ENCODE assay signal across 8 mouse cellular contexts in genomic region chr11:113750571-113751483, GRCm38 (mm10). TPM values are rescaled to one million over a fixed set of nuclear protein-coding genes. Genes with fewer than 3 reads are reported as not detected.
DNase-seq lines count a peak whose midpoint lies in the region; ATAC-seq and TF ChIP-seq lines count a peak whose summit lies in the region.

No protein-coding gene starts in this region.

- peak; percentile 11 for ATAC-seq in G1E (ENCODE audit: extremely low read depth, insufficient number of reproducible peaks, low FRiP score, poor library complexity, severe bottlenecking)
- ATAC-seq in forebrain, embryonic 13.5 days: peak; percentile 34
- peak; percentile 60 for ATAC-seq in neural tube, embryonic 14.5 days (ENCODE audit: low read depth)

- peaks cover 53% of the 10 kb centered on the region for H3K4me1 ChIP-seq in G1E (ENCODE audit: insufficient read depth, low read depth, low read length)
- H3K4me1 ChIP-seq in forebrain, embryonic 13.5 days: peaks cover 47% of the 10 kb centered on the region
- H3K4me1 ChIP-seq in neural tube, embryonic 14.5 days (ENCODE audit: control insufficient read depth, insufficient read depth, low read length): peaks cover 30% of the 10 kb centered on the region

- H3K36me3 ChIP-seq in G1E (replicated peaks): peaks cover 34% of the 10 kb centered on the region
- H3K36me3 ChIP-seq in forebrain, embryonic 13.5 days (ENCODE audit: poor library complexity, severe bottlenecking): peaks cover 21% of the 10 kb centered on the region
- H3K36me3 ChIP-seq in neural tube, embryonic 14.5 days (ENCODE audit: control insufficient read depth, insufficient read depth, low read length): no peaks in the 10 kb centered on the region

- H3K4me3 ChIP-seq in G1E (ENCODE audit: low read depth, low read length): peak overlapping the region; percentile 77
- H3K4me3 ChIP-seq in forebrain, embryonic 13.5 days: peak overlapping the region; percentile 74
- peak overlapping the region; percentile 87 for H3K4me3 ChIP-seq in neural tube, embryonic 14.5 days (ENCODE audit: low read depth, low read length)

- H3K9me3 ChIP-seq in G1E (replicated peaks): no peaks in the 10 kb centered on the region
- no peaks in the 10 kb centered on the region for H3K9me3 ChIP-seq in forebrain, embryonic 13.5 days (replicated peaks)
- no peaks in the 10 kb centered on the region for H3K9me3 ChIP-seq in neural tube, embryonic 14.5 days (ENCODE audit: control insufficient read depth, low read length)

- H3K4me2 ChIP-seq in forebrain, embryonic 13.5 days: peak overlapping the region; percentile 90
- peak overlapping the region; percentile 48 for H3K4me2 ChIP-seq in neural tube, embryonic 14.5 days (ENCODE audit: low read depth, low read length)

- intact Hi-C loops in heart, postnatal 10 days (cut with DNase I): loop anchor here (1.0 kb wide), 1 partner anchor 56 kb away; no protein-coding TSS in a partner anchor

- TF ChIP-seq CTCF in G1E (IDR thresholded peaks at IDR 0.05; ENCODE audit: low read depth, low read length): no peak

- DNase-seq in G1E (ENCODE audit: low spot score): peak; percentile 75
- peak; percentile 78 for DNase-seq in c-Kit-positive CD71-positive TER-119-negative erythroid progenitor cells, embryonic 14.5 days (ENCODE audit: low read depth)
- DNase-seq in heart, postnatal 10 days: peak; percentile 78 to 82
- DNase-seq in kidney, postnatal 4 days: peak; percentile 82 to 87
- DNase-seq in lung, adult 18-20 months: peak; percentile 81 to 86
- DNase-seq in testis, postnatal 14 days (ENCODE audit: low spot score): peak; percentile 79

- no peaks in the 10 kb centered on the region for H3K27me3 ChIP-seq in G1E (ENCODE audit: insufficient read depth, low read length)
- H3K27me3 ChIP-seq in forebrain, embryonic 13.5 days: no peaks in the 10 kb centered on the region
- H3K27me3 ChIP-seq in neural tube, embryonic 14.5 days (ENCODE audit: control insufficient read depth, insufficient read depth, low read length): no peaks in the 10 kb centered on the region

- H3K27ac ChIP-seq in forebrain, embryonic 13.5 days: peak overlapping the region; percentile 95
- peak overlapping the region; percentile 91 for H3K27ac ChIP-seq in neural tube, embryonic 14.5 days (ENCODE audit: low read depth, low read length)

- H3K9ac ChIP-seq in forebrain, embryonic 13.5 days: peak overlapping the region; percentile 95
- peak overlapping the region; percentile 87 for H3K9ac ChIP-seq in neural tube, embryonic 14.5 days (replicated peaks; ENCODE audit: low read depth, low read length)

- under 1% methylated on average over 65 of the region's 67 CpGs for WGBS in forebrain, embryonic 13.5 days
- under 1% methylated on average over 67 of the region's 67 CpGs for WGBS in neural tube, embryonic 14.5 days

RNA-seq across cellular contexts. Expression of gene Cdc42ep4, which starts 0.9 kb away (rescaled TPM):
- total RNA-seq in G1E (2014; fragmentation: Nextera tagmentation) (11.6 and 38.6 TPM in 2 replicates), G1E (2017) (10.6 and 10.8 TPM in 2 replicates)
- 20.2 and 22.8 TPM in 2 replicates for polyA plus RNA-seq in G1E (2012)
- polyA plus RNA-seq in forebrain, embryonic 13.5 days (2015; fragmentation: Nextera tagmentation; extraction: Ambion mirVana): 89.8 and 98.0 TPM in 2 replicates
- total RNA-seq in heart, postnatal 10 days (2021): 10 to 100 TPM; 23.6 to 33.0 TPM
- polyA plus RNA-seq in neural tube, embryonic 14.5 days (2014; fragmentation: Nextera tagmentation; extraction: Ambion mirVana): 37.0 and 41.4 TPM in 2 replicates

RNA-seq across cellular contexts. Expression of gene Cpsf4l, which starts 41.0 kb away (rescaled TPM):
- not detected in 2 replicates for total RNA-seq in G1E (2014; fragmentation: Nextera tagmentation)
- not detected in 2 replicates for total RNA-seq in G1E (2017)
- polyA plus RNA-seq in G1E (2012): not detected in 2 replicates
- 0.31 and 1.0 TPM in 2 replicates for polyA plus RNA-seq in forebrain, embryonic 13.5 days (2015; fragmentation: Nextera tagmentation; extraction: Ambion mirVana)
- not detected for total RNA-seq in heart, postnatal 10 days (2021)
- 0.31 and 0.72 TPM in 2 replicates for polyA plus RNA-seq in neural tube, embryonic 14.5 days (2014; fragmentation: Nextera tagmentation; extraction: Ambion mirVana)

Comparison
In these comparisons a context has a peak if more than half of its experiments do, and no peak if none do; other contexts are left out.
1. Peak in every context shown above with its lines: DNase-seq, ATAC-seq, H3K4me3 ChIP-seq and H3K27ac ChIP-seq.